Mouse (Mus musculus) gastrocnemius, postnatal 10 days (tissue): Measurements from ENCODE around the gene Hras. TPM values are rescaled to one million over a fixed set of nuclear protein-coding genes. Genes with fewer than 3 reads are reported as not detected.

ENCODE experiments used
- DNase-seq: peaks from one replicate; pipeline ENCODE4 v3.0.0; 2021; ENCODE audit warnings: mixed read lengths
- total RNA-seq, 2 experiments: library from RNA; stranded (reverse); gene quantifications; 2 replicates each; pipeline ENCODE4 v1.2.3; 2021

Hras gene
- total RNA-seq, 2 experiments from 2014 or later, result 205 to 240 TPM

DNA sequence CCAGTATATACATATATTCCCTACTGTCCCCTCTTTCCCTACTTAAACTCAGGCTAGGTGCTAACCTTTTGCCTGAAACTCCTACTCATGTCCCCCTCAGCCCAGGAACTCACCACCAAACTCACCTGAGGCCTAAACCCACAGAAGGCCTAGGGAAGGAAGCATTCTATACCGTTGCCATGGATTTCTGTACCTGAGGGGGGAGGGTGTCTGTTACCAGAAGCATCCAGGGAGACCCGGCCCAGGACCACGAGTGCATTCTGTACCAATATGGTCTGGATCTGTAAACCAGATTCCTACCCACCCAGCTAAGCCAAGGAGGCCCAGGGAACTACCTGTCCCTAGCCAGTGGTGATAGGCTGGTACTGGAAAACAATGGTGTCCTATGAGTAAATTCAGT lies 20.5 kb upstream of the Hras start:
- no peak for DNase-seq

DNA sequence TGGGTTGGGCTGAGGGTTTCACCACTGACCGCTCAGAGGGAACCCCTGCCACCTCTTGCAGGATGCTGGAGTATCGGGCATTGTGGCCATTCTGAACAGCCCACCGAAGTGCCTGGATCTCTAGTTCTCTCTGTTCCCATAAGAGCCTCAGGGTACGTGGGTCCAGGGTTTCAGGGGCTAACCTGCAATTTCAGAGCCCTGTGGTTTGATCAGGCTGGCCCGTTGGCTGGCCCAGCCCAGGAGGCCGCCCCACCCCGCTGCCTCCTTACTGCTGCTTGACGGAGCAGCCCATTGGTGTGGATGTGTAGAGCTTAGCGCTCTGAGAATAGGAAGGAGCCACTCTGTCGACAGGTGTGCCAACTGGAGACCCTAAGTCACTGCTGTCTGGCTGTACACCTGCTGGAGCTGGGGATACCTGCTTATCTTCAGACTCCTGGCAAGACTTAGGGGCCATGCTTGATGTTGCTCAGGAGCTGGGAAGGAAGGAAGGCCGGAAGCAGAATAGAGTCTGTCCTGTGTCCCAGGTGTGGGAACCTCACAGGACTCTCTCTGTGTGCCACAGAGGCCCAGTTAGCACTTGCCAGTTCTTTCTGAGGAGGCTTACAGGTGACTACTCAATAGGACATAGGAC lies 19.9 kb upstream of the Hras start, which contains the start of gene Lmntd2:
Gene Lmntd2 (minus strand): TSS at position 476 of the 631 bp plus-strand sequence.
- DNase-seq, result no peak

DNA sequence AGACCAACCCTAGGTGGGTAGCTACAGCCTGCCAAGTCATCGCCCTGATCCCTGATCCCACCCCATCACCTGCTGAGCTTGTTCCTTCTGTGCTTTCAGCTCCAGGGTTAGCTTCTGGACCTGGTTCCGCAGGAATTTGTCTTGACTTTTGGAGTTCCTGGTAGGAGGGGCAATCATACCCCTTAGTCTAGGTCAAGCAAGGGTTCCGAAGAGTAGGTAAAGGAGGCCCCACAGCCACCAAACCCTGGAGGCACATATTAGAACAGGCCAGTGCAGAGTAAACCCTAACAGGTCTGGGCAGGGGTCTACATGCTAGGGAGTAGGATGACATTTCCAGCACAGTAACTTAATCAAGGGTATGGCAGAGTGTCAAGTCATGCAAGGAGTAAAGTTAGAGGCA lies 19.3 kb upstream of the Hras start:
- DNase-seq, result no peak

DNA sequence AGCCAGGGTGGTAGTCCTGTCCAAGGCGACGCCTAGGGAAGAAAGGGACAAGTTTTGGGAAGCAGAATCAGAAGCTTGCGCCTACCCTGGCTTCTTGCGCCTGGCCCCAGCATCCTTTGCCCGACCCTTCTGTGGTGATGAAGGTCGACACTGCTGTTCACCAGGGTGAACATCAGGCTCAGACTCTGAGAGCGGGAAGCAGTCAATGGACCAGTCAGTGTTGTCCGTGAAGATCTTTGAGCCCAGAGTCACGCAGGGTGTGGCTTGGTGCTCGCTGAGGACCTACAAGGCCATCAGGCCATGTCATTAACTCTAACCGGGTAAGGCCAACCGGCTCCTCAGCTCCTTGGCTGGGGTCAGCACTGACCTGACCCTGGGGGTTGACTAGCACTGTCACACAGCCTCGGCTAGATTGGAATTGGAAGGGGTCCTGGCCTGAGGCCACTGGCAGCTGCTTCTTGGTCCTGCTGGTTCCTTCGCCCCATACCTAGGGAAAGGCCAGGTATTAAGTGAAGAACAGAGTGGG lies 16.9 kb upstream of the Hras start:
- no peak for DNase-seq

- DNase-seq, result no peak
These were observed 16.3 kb upstream of the Hras start for GRCm38 (mm10) chr7:141210137-141210536.

DNA sequence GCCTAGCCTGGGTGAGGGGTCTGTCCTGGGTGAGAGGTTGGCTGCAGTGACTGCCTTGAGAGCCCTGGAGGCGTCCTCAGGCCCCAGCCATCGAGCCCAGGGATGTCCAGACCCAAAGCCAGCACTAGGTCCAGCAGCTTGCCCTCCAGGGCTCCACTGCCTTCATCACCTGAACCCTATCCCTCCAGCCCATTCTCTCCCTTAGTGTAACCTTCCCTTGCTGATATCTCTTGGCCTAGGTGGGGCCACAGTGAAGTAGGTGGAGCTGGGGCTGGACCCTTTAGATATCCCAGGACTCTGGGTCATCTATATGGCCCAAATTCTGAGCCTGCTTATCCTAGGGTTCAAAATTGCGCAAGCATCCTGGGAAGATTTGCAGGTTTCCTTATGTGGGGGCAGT lies 15.7 kb upstream of the Hras start:
- no peak for DNase-seq

- no peak for DNase-seq
These were observed 12.6 kb upstream of the Hras start for GRCm38 (mm10) chr7:141206182-141206937.

DNA sequence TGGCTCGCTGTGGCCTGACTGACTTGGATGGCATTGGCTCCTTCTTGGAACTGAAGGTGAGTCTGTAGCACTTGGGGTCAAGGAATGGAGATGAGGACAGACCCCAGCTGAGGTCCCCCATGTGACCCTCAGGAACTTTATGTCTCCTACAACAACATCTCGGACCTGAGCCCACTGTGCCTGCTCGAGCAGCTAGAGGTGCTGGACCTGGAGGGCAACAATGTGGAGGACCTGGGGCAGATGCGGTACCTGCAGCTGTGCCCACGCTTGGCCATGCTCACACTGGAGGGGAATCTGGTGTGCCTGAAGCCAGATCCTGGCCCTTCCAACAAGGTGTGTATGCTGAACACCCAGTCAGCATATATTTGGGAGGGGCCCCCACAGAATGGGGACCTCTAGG lies 11.7 kb upstream of the Hras start:
- no peak for DNase-seq

GRCm38 (mm10) chr7:141204546-141204945 lies 10.7 kb upstream of the Hras start:
- DNase-seq, result no peak

DNA sequence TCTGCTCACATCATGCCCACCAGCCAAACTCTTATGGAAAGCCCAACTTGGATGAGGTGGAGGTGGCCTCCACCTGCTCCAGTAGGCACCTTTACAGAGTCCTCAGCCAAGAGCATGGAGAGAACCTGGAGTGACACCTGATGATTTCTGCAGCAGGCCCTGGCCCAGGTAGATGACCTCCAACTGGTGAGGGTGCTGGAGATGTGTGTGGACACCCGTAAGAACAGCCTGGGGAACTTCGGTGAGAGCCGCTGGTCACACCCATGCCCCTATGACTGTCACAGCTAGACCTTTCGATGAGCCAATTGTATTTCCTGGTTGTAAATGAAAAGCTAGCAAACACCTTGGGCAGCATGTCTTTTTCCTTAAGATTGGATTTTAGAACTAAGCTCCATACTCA lies 4.3 kb upstream of the Hras start:
- no peak for DNase-seq

DNA sequence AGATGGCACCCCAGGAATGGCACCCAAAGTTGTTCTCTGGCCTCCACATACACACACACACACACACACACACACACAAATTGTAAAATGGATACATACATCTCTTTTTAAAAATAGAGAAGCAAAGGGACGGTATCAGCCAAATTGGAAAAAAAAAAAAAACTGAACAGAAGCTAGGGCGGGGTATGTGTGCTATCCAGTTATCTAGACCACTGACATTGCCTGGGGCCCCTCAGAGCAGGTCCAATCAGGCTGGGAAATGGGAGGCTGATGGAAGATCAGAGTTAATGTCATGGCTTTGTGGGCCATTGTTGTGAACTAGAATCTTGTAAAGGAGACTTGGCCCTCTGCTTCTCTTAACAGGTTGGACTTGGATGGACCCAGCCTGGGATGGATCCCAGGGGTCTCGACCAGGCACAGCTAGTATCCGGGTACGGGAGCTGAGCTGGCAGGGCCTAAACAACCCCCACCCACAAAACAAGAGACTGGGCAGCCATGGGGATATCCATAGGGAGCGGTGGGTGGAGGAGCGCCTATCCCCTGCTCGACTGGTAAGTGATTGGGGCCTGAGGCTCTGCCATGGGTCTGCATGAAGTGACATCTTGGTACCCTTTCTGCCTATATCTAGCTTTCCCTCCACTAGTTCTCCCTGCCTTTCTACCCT lies 2.9 kb upstream of the Hras start:
- no peak for DNase-seq

DNA sequence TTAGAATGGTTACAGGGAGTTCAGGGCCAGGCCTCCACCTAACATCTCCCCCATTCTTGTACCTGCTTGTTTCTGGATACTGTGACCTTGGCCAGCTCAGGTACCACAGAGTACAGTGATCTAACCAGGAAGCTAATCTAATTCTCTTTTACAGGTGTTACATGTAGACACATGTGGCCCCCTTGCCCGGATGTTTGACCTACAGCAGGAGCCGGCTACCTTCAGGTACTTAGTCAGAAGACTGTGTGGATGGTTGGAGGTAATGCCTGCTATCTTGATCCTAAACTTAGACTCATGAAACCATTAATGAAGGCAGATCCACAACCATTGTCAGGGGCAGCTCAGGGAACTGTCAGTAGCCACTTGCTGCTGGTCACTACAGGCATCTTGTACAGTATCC lies 1.9 kb upstream of the Hras start:
- no peak for DNase-seq

DNA sequence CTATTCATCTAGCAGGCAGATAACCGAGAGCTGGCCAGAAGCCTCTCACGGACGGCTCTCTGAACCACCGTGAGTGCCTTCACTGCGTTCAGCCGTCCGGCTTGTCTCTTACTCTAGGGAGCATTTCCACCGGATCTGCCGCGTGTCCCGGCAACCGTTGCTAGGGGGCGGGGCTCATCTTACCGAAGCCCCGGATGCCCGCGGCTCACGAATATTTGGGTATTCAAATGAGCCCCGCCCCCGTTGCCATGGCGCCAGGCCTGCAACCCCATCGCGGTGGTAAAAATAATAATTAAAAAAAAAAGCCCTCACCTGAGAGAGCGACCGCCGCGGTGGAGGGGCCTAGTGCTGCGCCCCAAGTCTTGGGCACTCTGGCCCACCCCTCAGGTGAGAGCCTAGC lies 1.0 kb upstream of the Hras start:
- DNase-seq, result peak; percentile 88

DNA sequence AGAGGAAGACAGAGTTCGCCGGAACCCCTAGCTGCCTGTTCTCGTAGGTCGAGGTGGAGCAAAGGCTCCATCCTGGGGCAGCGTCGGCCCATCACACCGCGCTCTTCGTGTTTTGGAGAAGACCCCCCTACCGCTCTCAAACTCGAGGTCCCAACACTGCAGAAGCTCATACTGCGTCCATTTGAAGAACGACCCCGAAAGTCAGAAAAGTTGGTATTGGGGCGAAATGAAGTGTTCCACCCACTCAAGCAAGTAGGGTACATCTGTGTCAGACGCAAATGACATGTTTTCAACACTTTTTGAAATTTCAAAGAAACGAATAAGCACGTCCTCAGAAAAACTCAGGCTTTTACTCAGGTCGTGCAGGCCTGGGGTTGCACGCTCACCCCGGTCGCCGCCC lies 604 bp upstream of the Hras start:
- no peak for DNase-seq

DNA sequence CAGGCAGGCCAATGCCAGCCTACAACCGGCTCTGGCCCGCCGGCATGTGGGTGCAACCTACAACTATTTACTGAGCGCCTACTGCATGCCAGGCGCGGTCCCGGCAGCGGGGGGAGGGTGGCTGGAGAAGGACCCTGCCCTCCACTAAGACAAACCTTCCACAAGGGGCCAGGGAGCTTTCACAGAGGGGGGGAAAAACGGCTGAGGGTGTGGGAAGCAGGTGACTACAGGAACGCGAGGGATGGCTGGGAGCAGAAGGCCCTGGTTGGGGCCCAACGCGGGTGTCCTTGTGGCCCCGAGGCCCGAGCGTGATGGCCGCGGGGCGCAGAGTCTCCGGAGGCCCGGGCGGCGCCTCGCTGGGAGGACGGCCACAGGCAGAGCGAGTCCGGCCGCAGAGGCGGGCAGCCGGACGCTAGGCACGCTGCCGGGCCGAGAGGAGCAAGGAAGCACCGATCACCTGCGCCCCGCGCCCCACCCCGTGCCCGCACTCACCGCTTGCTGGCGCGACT lies 403 bp downstream of the Hras start:
- DNase-seq, result peak; percentile 41

GRCm38 (mm10) chr7:141192776-141193347 lies 943 bp downstream of the Hras start:
- DNase-seq, result no peak

DNA sequence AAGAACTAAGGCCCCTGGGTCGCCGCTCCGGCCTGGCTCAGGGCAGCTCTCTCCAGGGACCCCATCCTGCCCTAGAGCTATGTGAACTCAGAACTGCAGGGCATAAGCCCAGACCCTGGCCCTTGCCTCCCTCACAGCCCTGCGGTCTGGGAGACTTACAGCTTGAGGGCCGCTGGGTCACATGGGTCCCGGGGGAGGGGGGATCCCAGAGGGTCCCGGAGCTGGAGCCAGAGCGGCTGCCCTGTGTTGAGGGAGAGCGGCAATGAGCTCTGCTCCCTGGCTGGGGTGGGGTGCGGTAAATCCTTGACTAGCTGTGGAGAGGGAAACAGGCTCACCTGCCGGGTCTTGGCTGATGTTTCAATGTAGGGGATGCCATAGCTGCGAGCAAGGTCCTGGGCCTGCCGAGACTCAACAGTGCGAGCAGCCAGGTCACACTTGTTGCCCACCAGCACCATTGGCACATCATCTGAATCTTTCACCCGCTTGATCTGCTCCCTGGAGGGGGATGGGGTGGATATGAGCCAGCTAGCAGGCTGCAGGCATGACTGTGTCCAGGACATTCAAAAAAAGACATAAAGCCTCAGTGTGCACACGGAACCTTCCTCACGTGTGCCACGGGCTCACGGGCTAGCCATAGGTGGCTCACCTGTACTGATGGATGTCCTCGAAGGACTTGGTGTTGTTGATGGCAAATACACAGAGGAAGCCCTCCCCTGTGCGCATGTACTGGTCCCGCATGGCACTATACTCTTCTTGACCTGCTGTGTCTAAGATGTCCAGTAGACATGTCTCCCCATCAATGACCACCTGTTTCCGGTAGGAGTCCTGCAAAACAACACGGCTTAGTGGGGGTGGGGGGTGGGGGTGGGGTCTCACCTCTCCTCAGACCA lies 1.8 kb downstream of the Hras start:
- DNase-seq, result no peak

GRCm38 (mm10) chr7:141191036-141191435 lies 2.8 kb downstream of the Hras start:
- no peak for DNase-seq

GRCm38 (mm10) chr7:141190220-141190619 lies 3.6 kb downstream of the Hras start:
- DNase-seq, result no peak

GRCm38 (mm10) chr7:141188733-141189132 lies 5.1 kb downstream of the Hras start:
- no peak for DNase-seq

GRCm38 (mm10) chr7:141188194-141188593 lies 5.6 kb downstream of the Hras start:
- DNase-seq, result no peak

DNA sequence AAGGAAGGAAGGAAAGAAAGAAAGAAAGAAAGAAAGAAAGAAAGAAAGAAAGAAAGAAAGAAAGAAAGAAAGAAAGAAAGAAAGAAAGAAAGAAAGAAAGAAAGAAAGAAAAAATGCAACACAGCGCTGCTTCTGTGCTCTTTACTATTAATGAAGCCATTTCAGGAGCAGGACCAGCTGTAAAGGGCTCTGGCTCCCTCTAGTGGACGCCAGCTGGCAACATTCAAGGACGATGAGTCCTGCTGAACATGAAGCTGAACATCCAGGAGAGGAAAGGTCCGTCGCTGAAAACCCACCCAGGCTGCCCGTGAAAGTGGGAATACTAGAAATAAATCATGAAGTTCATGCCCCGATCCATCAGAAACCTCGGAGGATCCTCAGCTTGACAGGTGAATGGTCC lies 17.6 kb downstream of the Hras start:
- DNase-seq, result peak; percentile 87
